Mouse (Mus musculus) limb, embryonic 15.5 days (tissue): ENCODE data around the gene Ror1. TPM values are rescaled to one million over a fixed set of nuclear protein-coding genes. Genes with fewer than 3 reads are reported as not detected.

Experiments
- ATAC-seq: fragments of 200-750 bp; cut with Nextera tagmentation; 2 replicates; pipeline ENCODE4 v1.8.0; 2017; ENCODE audit warnings: low read depth, moderate TSS enrichment; ENCODE audit not compliant: insufficient number of reproducible peaks, low FRiP score, low TSS enrichment
- H3K27ac ChIP-seq: fragments of 300-500 bp; sonication (generic); 2 replicates; pipeline ENCODE4 v1.5.1; 2015; ENCODE audit warnings: moderate library complexity, mild to moderate bottlenecking, inconsistent platforms
- H3K27me3 ChIP-seq: fragments of 300-500 bp; sonication (generic); 2 replicates; pipeline ENCODE4 v1.6.1; 2015; ENCODE audit warnings: inconsistent platforms
- H3K36me3 ChIP-seq: fragments of 300-500 bp; sonication (generic); 2 replicates; pipeline ENCODE4 v1.6.1; 2015; ENCODE audit warnings: inconsistent platforms
- H3K4me1 ChIP-seq: fragments of 300-500 bp; sonication (generic); 2 replicates; pipeline ENCODE4 v1.6.1; 2015; ENCODE audit warnings: inconsistent platforms
- H3K4me2 ChIP-seq: fragments of 300-500 bp; sonication (generic); 2 replicates; pipeline ENCODE4 v1.6.1; 2015; ENCODE audit warnings: mild to moderate bottlenecking, inconsistent platforms
- H3K4me3 ChIP-seq: fragments of 300-500 bp; sonication (generic); 2 replicates; pipeline ENCODE4 v1.5.1; 2015; ENCODE audit warnings: mild to moderate bottlenecking, inconsistent platforms
- H3K9ac ChIP-seq: fragments of 300-500 bp; sonication (generic); 2 replicates; pipeline ENCODE4 v1.6.1; 2015; ENCODE audit warnings: inconsistent platforms
- H3K9me3 ChIP-seq: fragments of 300-500 bp; sonication (generic); 2 replicates; pipeline ENCODE4 v1.6.1; 2016; ENCODE audit warnings: inconsistent platforms
- WGBS: fragments of 180-500 bp; shearing (Covaris S2); methylation state at CpG from one replicate; pipeline ENCODE4 v1.1.7; 2015; 5-methylcytosine and 5-hydroxymethylcytosine counted together
- polyA plus RNA-seq: library from polyadenylated mRNA; unstranded; fragments of >200 nt; fragmentation: Nextera tagmentation; extraction: Ambion mirVana; gene quantifications from 2 replicates; pipeline ENCODE4 v1.2.1, GENCODE M21; 2015

Gene Ror1
- polyA plus RNA-seq, 1 experiment from 2014 or later: 9.5 TPM

DNA sequence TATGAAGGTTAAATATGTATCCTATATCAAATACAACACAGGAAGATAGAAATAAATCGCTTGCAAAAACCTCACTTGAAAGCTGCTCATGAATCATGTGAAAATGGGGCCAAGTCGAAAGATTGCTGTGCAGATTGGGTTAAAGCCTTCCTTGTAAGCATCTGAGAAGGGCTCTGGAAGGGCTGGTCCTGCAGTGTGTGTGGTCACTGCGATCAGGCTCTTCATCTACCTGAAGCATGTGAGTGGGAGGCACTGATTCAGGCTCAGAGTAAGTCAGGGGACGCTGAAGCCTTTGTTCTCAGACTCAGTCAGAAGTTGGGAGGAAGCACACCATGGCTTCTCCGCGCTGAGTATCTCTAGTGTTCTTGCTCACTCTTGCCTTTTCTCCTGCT, 176.1 kb downstream of the Ror1 start:
- Histone ChIP-seq H3K4me3 (no peak overlapping the region), H3K4me2 (no peak overlapping the region), H3K36me3 (no peaks in the 10 kb centered on the region), H3K27ac (no peak overlapping the region), H3K9me3 (no peaks in the 10 kb centered on the region), H3K9ac (no peak overlapping the region), H3K27me3 (no peaks in the 10 kb centered on the region), H3K4me1 (0 out of 2 replicates have a peak, but pooled peaks cover 7% of the 10 kb centered on the region)
- no peak for ATAC-seq
- WGBS: 73% methylated on average over 6 of the region's 6 CpGs

DNA sequence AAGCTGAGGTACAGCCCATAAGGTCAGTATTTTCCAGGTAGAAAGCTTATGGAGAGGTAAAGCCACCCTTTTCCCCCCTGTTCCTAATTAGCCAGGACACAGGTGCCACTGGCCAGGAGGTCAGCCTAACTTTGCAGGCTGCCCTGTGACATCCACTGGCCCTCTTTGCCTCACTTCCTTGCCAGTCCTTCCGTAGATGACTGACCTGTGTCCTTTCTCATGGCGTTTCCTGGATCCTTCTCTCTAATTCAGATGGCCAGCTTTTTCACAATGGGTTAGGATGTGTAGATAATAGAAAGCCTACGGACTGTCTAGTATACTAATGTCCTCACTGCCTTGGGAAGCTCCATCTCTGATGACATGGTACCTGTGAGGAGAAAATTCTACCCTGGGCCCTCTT, 177.8 kb downstream of the Ror1 start:
- ATAC-seq: no peak
- WGBS: 86% methylated on average over 3 of the region's 3 CpGs
- H3K4me2 ChIP-seq: no peak overlapping the region

GRCm38 (mm10) chr4:100273807-100274480, 178.4 kb downstream of the Ror1 start:
- H3K4me2 ChIP-seq: no peak overlapping the region
- H3K4me1 ChIP-seq: 0 out of 2 replicates have a peak, but pooled peaks cover 7% of the 10 kb centered on the region
- H3K27me3 ChIP-seq: no peaks in the 10 kb centered on the region
- H3K36me3 ChIP-seq: no peaks in the 10 kb centered on the region
- ATAC-seq: no peak
- 93% methylated on average over 4 of the region's 4 CpGs for WGBS
- H3K9me3 ChIP-seq: no peaks in the 10 kb centered on the region
- H3K27ac ChIP-seq: no peak overlapping the region
- no peak overlapping the region for H3K9ac ChIP-seq
- H3K4me3 ChIP-seq: no peak overlapping the region

More for the DNA sequence above, 177.8 kb downstream of the Ror1 start:
- no peaks in the 10 kb centered on the region for H3K27me3 ChIP-seq
- no peaks in the 10 kb centered on the region for H3K36me3 ChIP-seq
- no peak overlapping the region for H3K9ac ChIP-seq
- H3K9me3 ChIP-seq: no peaks in the 10 kb centered on the region
- H3K4me1 ChIP-seq: 0 out of 2 replicates have a peak, but pooled peaks cover 7% of the 10 kb centered on the region
- no peak overlapping the region for H3K27ac ChIP-seq
- no peak overlapping the region for H3K4me3 ChIP-seq

DNA sequence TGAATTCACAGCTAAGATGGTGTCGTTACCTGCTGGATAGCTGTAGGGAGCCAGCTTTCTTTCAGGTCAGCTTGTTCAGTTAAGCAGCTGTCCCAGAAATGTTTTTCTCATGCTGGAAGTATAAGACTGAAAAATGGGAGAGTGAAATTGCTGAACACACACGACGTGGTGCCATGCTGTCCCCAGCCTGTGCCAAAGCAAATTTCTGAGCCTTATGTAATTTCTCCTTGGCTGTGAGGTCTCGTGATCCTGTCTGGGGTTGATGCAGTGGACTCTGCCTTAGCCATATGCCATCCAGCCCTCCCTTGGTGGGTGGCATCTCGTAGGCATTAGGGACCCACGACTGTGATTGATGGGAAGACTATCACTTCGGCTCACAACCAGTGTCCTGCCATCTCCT, 180.9 kb downstream of the Ror1 start:
- no peak for ATAC-seq
- no peak overlapping the region for H3K4me3 ChIP-seq
- no peaks in the 10 kb centered on the region for H3K36me3 ChIP-seq
- 0 out of 2 replicates have a peak, but pooled peaks cover 7% of the 10 kb centered on the region for H3K4me1 ChIP-seq
- no peak overlapping the region for H3K9ac ChIP-seq
- no peaks in the 10 kb centered on the region for H3K9me3 ChIP-seq
- H3K27ac ChIP-seq: no peak overlapping the region
- 59% methylated on average over 7 of the region's 7 CpGs for WGBS
- no peaks in the 10 kb centered on the region for H3K27me3 ChIP-seq
- no peak overlapping the region for H3K4me2 ChIP-seq

GRCm38 (mm10) chr4:100276970-100277369, 181.4 kb downstream of the Ror1 start:
- no peak for ATAC-seq
- Histone ChIP-seq H3K36me3 (no peaks in the 10 kb centered on the region), H3K9ac (no peak overlapping the region), H3K27ac (no peak overlapping the region), H3K4me3 (no peak overlapping the region), H3K4me2 (no peak overlapping the region), H3K4me1 (0 out of 2 replicates have a peak, but pooled peaks cover 7% of the 10 kb centered on the region), H3K27me3 (no peaks in the 10 kb centered on the region), H3K9me3 (no peaks in the 10 kb centered on the region)
- WGBS: 93% methylated on average over 1 of the region's 1 CpGs

GRCm38 (mm10) chr4:100283171-100283880, 187.7 kb downstream of the Ror1 start:
- no peak overlapping the region for H3K9ac ChIP-seq
- ATAC-seq: no peak
- no peak overlapping the region for H3K27ac ChIP-seq
- no peaks in the 10 kb centered on the region for H3K9me3 ChIP-seq
- 67% methylated on average over 8 of the region's 8 CpGs for WGBS
- H3K4me3 ChIP-seq: no peak overlapping the region
- no peaks in the 10 kb centered on the region for H3K36me3 ChIP-seq
- no peaks in the 10 kb centered on the region for H3K27me3 ChIP-seq
- H3K4me1 ChIP-seq: no peaks in the 10 kb centered on the region
- no peak overlapping the region for H3K4me2 ChIP-seq

DNA sequence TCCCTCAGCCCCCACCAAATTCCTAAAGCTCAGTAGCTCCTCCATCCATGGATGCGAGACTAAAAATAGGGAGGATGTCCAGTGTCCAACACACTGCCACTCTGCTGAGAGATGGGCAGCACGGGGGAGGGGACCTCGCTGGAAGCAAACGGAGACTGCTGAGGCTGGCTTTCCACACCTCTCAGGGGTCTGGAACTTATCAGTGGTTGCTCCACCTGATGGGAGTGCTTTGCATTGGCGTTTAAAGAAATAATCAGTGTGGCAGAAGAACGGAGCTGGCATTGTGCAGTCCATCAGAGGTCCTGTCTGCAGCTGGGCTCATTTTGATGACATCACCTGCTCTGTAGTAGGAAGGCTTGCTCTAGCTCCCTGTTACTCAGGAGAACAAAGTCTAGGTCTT, 188.9 kb downstream of the Ror1 start:
- Histone ChIP-seq H3K27me3 (no peaks in the 10 kb centered on the region), H3K36me3 (no peaks in the 10 kb centered on the region), H3K9ac (no peak overlapping the region), H3K4me3 (no peak overlapping the region), H3K27ac (no peak overlapping the region), H3K9me3 (no peaks in the 10 kb centered on the region), H3K4me1 (no peaks in the 10 kb centered on the region), H3K4me2 (no peak overlapping the region)
- ATAC-seq: no peak
- 72% methylated on average over 6 of the region's 6 CpGs for WGBS

DNA sequence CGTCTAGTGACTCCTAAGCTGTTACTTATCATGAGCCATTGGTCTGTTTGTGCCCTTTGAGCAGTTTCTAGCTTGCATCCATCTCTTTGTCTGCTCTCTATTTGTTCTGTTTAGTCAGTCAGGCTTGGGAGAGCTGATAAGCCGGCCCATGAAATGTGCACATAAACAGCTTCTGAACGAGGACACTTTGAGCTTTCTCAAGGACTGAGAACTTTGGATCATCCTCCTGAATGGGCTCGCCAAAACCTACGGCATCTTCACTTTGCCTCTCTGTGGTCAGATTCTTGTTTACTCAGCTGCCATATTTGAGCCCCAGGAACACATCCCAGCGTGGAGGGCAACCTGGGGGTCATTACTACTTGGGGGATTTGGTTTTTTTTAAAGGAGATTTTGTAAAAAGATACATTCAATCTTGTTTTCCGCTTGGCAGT, 190.5 kb downstream of the Ror1 start:
- Histone ChIP-seq H3K27ac (no peak overlapping the region), H3K9me3 (no peaks in the 10 kb centered on the region), H3K4me1 (0 out of 2 replicates have a peak, but pooled peaks cover under 1% of the 10 kb centered on the region), H3K27me3 (no peaks in the 10 kb centered on the region), H3K4me2 (no peak overlapping the region), H3K36me3 (no peaks in the 10 kb centered on the region), H3K4me3 (no peak overlapping the region), H3K9ac (no peak overlapping the region)
- ATAC-seq: no peak
- 80% methylated on average over 7 of the region's 7 CpGs for WGBS

- no peak overlapping the region for H3K4me2 ChIP-seq
- H3K27me3 ChIP-seq: no peaks in the 10 kb centered on the region
- no peaks in the 10 kb centered on the region for H3K36me3 ChIP-seq
- H3K9ac ChIP-seq: no peak overlapping the region
- no peak overlapping the region for H3K27ac ChIP-seq
- H3K4me1 ChIP-seq: 0 out of 2 replicates have a peak, but pooled peaks cover 3% of the 10 kb centered on the region
- no peaks in the 10 kb centered on the region for H3K9me3 ChIP-seq
- no peak overlapping the region for H3K4me3 ChIP-seq
- ATAC-seq: no peak
Observed at GRCm38 (mm10) chr4:100286800-100287199, 191.2 kb downstream of the Ror1 start.

DNA sequence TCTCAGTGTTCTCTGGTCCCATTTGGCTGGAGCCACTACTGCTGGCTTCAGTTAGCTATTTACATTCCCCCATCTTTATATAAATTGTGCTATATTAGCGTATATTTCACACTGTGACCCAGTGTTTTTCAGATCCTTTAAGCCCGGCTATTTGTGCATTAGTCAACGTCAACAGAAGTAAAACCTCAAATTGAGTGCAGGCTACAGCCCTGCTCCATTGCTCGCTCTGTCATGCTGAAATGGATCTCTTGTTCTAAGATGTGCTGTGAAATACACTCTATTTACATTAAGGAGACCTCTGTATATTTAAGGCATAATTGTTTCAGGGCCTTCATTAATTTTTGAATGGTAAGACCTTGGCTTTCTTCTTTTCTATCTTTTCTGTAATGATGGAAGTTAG, 192.2 kb downstream of the Ror1 start:
- Histone ChIP-seq H3K27ac (no peak overlapping the region), H3K4me3 (no peak overlapping the region), H3K36me3 (no peaks in the 10 kb centered on the region), H3K4me2 (no peak overlapping the region), H3K27me3 (no peaks in the 10 kb centered on the region), H3K4me1 (0 out of 2 replicates have a peak, but pooled peaks cover 3% of the 10 kb centered on the region), H3K9me3 (no peaks in the 10 kb centered on the region), H3K9ac (no peak overlapping the region)
- WGBS: 71% methylated on average over 4 of the region's 4 CpGs
- ATAC-seq: no peak

GRCm38 (mm10) chr4:100291015-100291651, 195.5 kb downstream of the Ror1 start:
- Histone ChIP-seq H3K4me3 (no peak overlapping the region), H3K4me1 (0 out of 2 replicates have a peak, but pooled peaks cover 3% of the 10 kb centered on the region), H3K9ac (no peak overlapping the region), H3K27me3 (no peaks in the 10 kb centered on the region), H3K4me2 (no peak overlapping the region), H3K36me3 (no peaks in the 10 kb centered on the region), H3K9me3 (no peaks in the 10 kb centered on the region), H3K27ac (no peak overlapping the region)
- no peak for ATAC-seq
- 41% methylated on average over 5 of the region's 5 CpGs for WGBS

DNA sequence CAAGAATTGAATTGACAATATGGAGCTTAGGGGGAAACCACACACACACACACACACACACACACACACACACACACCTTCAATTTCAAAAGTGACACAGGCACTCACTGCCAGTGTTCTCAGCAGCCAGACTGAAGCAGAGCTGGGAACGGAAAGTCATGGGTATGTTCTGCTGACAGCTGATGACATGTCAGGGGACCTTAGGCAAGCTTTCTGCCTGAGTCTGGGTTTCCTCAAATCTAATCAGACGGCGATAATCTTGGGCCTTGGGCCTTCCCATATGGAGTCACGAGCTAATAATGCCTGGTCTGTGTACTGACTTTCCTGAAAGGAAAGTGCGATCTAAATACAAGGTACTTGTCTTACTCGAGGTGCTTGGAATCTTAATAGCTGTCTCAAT, 202.1 kb downstream of the Ror1 start:
- Histone ChIP-seq H3K4me3 (no peak overlapping the region), H3K9ac (no peak overlapping the region), H3K4me1 (no peaks in the 10 kb centered on the region), H3K4me2 (no peak overlapping the region), H3K36me3 (no peaks in the 10 kb centered on the region), H3K27ac (no peak overlapping the region), H3K9me3 (no peaks in the 10 kb centered on the region), H3K27me3 (no peaks in the 10 kb centered on the region)
- 48% methylated on average over 6 of the region's 6 CpGs for WGBS
- ATAC-seq: no peak
